Mouse (Mus musculus) liver, adult 2 months (tissue): ENCODE data around the gene Phldb3.

ENCODE experiments used
- CTCF ChIP-seq: fragments of 200-500 bp; IDR thresholded peaks from 2 replicates; pipeline ENCODE4 v1.5.1; 2011; ENCODE audit warnings: low read depth, low read length, control low read depth
- POLR2A ChIP-seq: fragments of 200-500 bp; IDR thresholded peaks from 2 replicates; pipeline ENCODE4 v1.6.1; 2011; ENCODE audit warnings: low read length, control low read depth; ENCODE audit not compliant: insufficient read depth; ENCODE audit errors: extremely low read depth

DNA sequence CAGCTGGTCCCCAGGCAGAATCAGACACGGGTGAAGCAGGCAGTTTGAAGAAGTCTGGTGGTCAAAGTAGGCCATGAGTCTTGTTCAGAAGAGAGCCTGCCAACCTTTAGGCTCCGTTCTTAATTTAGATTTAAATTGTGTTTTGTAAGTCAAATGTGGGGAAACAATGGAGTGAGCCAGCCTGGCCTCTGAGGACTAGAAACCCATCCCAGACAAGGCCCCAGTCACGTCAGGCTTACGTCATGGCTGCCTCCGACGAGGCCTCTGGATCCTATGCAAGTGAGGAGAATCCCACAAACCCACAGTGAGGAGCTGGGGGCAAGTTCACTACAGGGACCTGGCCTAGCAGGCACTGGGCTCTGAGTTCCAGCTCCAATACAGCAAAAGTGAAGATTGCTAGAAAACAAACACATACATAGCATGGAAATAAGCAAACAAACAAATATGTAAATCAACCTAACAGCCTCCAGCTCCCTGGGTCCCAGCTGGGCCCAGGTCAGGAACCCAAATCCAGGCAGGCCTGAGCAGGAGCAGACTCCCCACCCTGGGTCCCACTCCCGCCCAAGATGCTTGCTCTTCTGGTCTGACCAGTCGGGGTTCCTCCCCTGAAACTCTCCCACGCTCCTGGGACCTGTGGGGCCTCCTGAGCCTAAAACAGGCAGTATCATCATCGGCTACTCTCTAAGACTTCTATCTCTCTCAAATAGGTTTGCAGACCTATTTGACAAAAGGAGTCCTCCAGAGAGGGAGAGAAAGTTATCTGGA lies 19.7 kb downstream of the Phldb3 start:
- TF ChIP-seq CTCF (no peak), POLR2A (no peak)
